Mouse (Mus musculus) activated CD4-positive, CD25-positive, alpha-beta regulatory T cell, adult 9 weeks (primary cell): Measurements from ENCODE around the gene Gm7173. TPM values are rescaled to one million over a fixed set of nuclear protein-coding genes. Genes with fewer than 3 reads are reported as not detected.

Experiments used
- polyA plus RNA-seq: library from polyadenylated mRNA; unstranded; fragments of 100-300 nt; shearing (Covaris generic); gene quantifications from one replicate; pipeline ENCODE4 v1.2.1, GENCODE M21; 2017

Gm7173 gene
- polyA plus RNA-seq, result not detected

DNA sequence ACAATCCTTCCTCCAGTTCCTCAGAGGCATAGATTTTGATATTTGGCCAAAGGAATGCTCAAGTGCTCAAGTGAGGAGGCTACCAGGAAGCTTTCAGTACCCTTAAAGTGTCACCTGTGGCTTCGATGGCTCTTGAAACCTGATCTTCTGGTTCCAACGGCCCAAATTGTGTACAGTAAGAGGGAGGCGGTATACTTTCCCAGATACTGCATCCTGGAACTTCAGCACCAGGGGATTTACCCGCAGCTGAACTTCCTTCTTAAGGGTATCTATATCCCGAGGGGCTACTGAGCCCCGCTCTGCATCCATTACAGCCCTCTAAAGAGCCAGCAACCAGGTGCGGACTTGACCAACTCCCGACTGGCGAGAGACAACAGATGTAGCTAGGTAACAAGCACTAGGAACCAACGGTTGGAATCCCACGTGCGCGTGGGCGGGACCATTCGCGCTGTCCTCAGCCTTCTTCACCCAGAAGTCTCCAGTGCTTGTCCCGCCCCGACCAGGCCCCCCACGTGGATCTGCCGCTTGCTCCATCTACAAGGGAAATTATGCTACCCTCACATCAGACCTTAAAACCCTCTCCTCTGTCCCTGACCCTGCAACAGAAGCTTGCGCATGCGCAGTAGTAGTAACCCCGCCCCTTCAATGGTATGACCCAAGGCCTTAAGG is at the start of gene Gm7173:
Gene Gm7173, minus strand, starts transcription at position 309 of the 669 bp plus-strand sequence.

Other genes starting within 250 kb of the Gm7173 start
- gene Mageb16, start 154.2 kb upstream of the Gm7173 start, polyA plus RNA-seq, result not detected